Mouse (Mus musculus): Measurements from ENCODE around the gene Gm21987. TPM values are rescaled to one million over a fixed set of nuclear protein-coding genes. Genes with fewer than 3 reads are reported as not detected.

Gm21987 gene
- total and polyA plus RNA-seq, 3 experiments: 0.42 TPM; not detected in 2

DNA sequence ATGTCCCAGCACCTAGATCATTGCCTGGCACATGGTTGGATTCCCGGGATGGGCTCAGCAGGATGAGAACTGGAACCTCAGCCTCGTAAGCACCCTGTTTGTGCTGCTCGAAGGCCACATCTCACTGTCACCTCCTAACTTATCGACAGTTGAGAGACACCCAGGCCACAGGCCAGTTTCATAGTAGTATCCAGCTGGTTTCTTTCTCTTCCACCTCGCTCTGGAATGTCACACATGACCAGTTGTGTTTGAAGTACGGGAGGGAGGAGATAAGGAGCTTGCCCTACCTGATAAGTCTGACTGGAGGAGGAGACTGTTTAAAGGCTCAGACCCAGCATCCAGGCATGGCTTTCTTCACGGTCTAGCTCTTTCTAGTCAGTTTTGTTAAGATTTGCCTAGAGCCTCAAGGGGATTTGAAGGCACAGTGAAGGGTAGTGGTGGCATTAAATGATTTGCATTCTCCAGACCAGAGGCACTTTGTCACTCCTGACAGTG, 3.6 kb downstream of the Gm21987 start (continued):
- TF ChIP-seq IRF4 (IDR thresholded peaks at IDR 0.05; ENCODE audit: low read depth, low read length) (0 out of 2 replicates have a peak, but pooled peaks have one; percentile 19), RAD21 (IDR thresholded peaks at IDR 0.05; ENCODE audit: low read depth, low read length) (no peak; the same call in 1 of the 2 replicates), NRF1 (IDR thresholded peaks at IDR 0.05; ENCODE audit: low read depth, low read length) (0 out of 2 replicates have a peak, but pooled peaks have one; percentile 13), MYC (IDR thresholded peaks at IDR 0.05; ENCODE audit: low read depth, low read length) (peak; percentile 71; the same call in 1 of the 2 replicates), ZNF384 (IDR thresholded peaks at IDR 0.05; ENCODE audit: low read depth, low read length) (0 out of 2 replicates have a peak, but pooled peaks have one; percentile 9), TCF12 (IDR thresholded peaks at IDR 0.05; ENCODE audit: low read depth, low read length) (peak; percentile 31; the same call in 1 of the 2 replicates), MAFK (IDR thresholded peaks at IDR 0.05; ENCODE audit: insufficient replicate concordance, low read length) (0 out of 2 replicates have a peak, but pooled peaks have one; percentile 10)

DNA sequence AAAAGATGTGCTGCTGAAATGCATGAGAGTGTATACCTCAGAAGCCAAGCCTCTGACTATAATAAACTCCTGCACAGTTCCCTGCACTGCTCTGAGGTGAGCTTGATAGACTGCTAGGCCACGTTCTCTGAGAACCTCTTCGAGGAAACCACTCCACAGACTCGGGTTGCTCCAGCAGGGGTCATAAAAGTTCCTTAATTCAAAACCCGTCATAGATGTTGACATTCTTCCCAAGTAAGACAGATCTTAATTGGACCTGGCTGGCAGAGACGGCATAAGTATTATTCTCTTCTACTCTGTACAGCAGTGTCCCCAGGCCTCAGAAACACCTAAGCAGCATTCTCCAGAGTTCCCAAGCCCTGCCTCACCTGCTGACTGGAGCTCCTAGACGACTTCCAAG, 4.1 kb downstream of the Gm21987 start:
- dilution Hi-C loops (cut with MboI; ENCODE audit: extremely low pct_ligation_motif_present, extremely low pct_unique_long_range_greater_than_20kb, low sequenced_read_pairs): no loop called here
- H3K4me3 ChIP-seq (replicated peaks in 1 of 3; ENCODE audit: low read depth in 2 of 3, low read length in 2 of 3, poor library complexity in 1 of 3): peak overlapping the region in 1 of 3 experiments; percentile 23
- no peak for TF ChIP-seq SIN3A (IDR thresholded peaks at IDR 0.05; ENCODE audit: low read length)
- TF ChIP-seq GABPA (IDR thresholded peaks at IDR 0.05; ENCODE audit: insufficient replicate concordance, low read depth, low read length): no peak
- TF ChIP-seq JUND (conservative IDR thresholded peaks at IDR 0.05; ENCODE audit: low read depth, low read length): no peak
- no peak for TF ChIP-seq CHD2 (IDR thresholded peaks at IDR 0.05; ENCODE audit: low read length)
- TF ChIP-seq MYC (IDR thresholded peaks at IDR 0.05; ENCODE audit: low read depth, low read length): peak; percentile 4; the same call in 1 of the 2 replicates
- TF ChIP-seq RCOR1 (conservative IDR thresholded peaks at IDR 0.05; ENCODE audit: low read depth, low read length): no peak
- no peak for TF ChIP-seq JUN (IDR thresholded peaks at IDR 0.05; ENCODE audit: insufficient read depth, low read depth, low read length)
- no peak for TF ChIP-seq TCF12 (IDR thresholded peaks at IDR 0.05; ENCODE audit: low read depth, low read length)
- TF ChIP-seq ETS1 (conservative IDR thresholded peaks at IDR 0.05; ENCODE audit: low read depth, low read length): no peak
- no peak for TF ChIP-seq USF2 (conservative IDR thresholded peaks at IDR 0.05; ENCODE audit: low read depth, low read length)
- TF ChIP-seq PAX5 (IDR thresholded peaks at IDR 0.05; ENCODE audit: low read length): no peak
- TF ChIP-seq ELF1 (IDR thresholded peaks at IDR 0.05; ENCODE audit: low read depth, low read length): no peak
- no peak for TF ChIP-seq UBTF (IDR thresholded peaks at IDR 0.05; ENCODE audit: low read depth, low read length)
- peak; percentile 58 for TF ChIP-seq RAD21 (IDR thresholded peaks at IDR 0.05; ENCODE audit: low read depth, low read length)
- no peak for TF ChIP-seq ZC3H11A (IDR thresholded peaks at IDR 0.05; ENCODE audit: low read depth, low read length)
- TF ChIP-seq NRF1 (IDR thresholded peaks at IDR 0.05; ENCODE audit: low read depth, low read length): no peak
- TF ChIP-seq MAX (IDR thresholded peaks at IDR 0.05; ENCODE audit: low read length): no peak
- no peak for TF ChIP-seq ZMIZ1 (IDR thresholded peaks at IDR 0.05; ENCODE audit: low read depth, low read length)
- TF ChIP-seq USF1 (IDR thresholded peaks at IDR 0.05; ENCODE audit: low read depth, low read length): no peak
- 0 out of 2 replicates have a peak, but pooled peaks have one; percentile 15 for TF ChIP-seq POLR2A (IDR thresholded peaks at IDR 0.05; ENCODE audit: low read depth, low read length)
- TF ChIP-seq IRF4 (IDR thresholded peaks at IDR 0.05; ENCODE audit: low read depth, low read length): no peak
- peak; percentile 38 for TF ChIP-seq SMC3 (IDR thresholded peaks at IDR 0.05; ENCODE audit: low read depth, low read length)
- TF ChIP-seq MAFK (IDR thresholded peaks at IDR 0.05; ENCODE audit: insufficient replicate concordance, low read length): no peak
- TF ChIP-seq NELFE (IDR thresholded peaks at IDR 0.05; ENCODE audit: low read depth, low read length): no peak
- no peak; the same call in 1 of the 2 replicates for TF ChIP-seq CHD1 (IDR thresholded peaks at IDR 0.05; ENCODE audit: low read depth, low read length)
- TF ChIP-seq MXI1 (IDR thresholded peaks at IDR 0.05; ENCODE audit: low read depth, low read length): no peak
- no peak for TF ChIP-seq TBP (conservative IDR thresholded peaks at IDR 0.05; ENCODE audit: low read depth, low read length)
- no peak for TF ChIP-seq MEF2A (IDR thresholded peaks at IDR 0.05; ENCODE audit: borderline replicate concordance, low read depth, low read length)
- no peak for TF ChIP-seq E2F4 (IDR thresholded peaks at IDR 0.05; ENCODE audit: insufficient replicate concordance, low read depth, low read length)
- no peak for TF ChIP-seq HCFC1 (IDR thresholded peaks at IDR 0.05; ENCODE audit: low read depth, low read length)
- TF ChIP-seq KAT2A (IDR thresholded peaks at IDR 0.05; ENCODE audit: insufficient replicate concordance, low read length): no peak
- TF ChIP-seq CTCF (conservative IDR thresholded peaks at IDR 0.05 in 1 of 2, IDR thresholded peaks at IDR 0.05 in 1 of 2; ENCODE audit: low read depth in 2 of 2, low read length in 2 of 2): peak in 1 of 2 experiments; percentile 50; a peak in 2 of 4 replicates
- H3K27me3 ChIP-seq (replicated peaks): no peaks in the 10 kb centered on the region
- peaks cover 16 to 52% of the 10 kb centered on the region in 2 experiments for H3K4me1 ChIP-seq (ENCODE audit: control insufficient read depth in 1 of 2, insufficient read depth in 2 of 2)
- peak overlapping the region; percentile 1; the same call in 1 of the 2 replicates for H3K9ac ChIP-seq (ENCODE audit: insufficient read depth, low read depth)
- in situ Hi-C loops (cut with MboI; ENCODE audit: low pct_ligation_motif_present, low pct_unique_long_range_greater_than_20kb, low sequenced_read_pairs): no loop called here
- H3K27ac ChIP-seq (ENCODE audit: insufficient read depth, low read depth): peak overlapping the region; percentile 55
- peaks cover 37 to 60% of the 10 kb centered on the region in 2 experiments for H3K36me3 ChIP-seq (replicated peaks in 1 of 2; ENCODE audit: control insufficient read depth in 1 of 2, insufficient read depth in 1 of 2, low read length in 1 of 2)
- H3K4me2 ChIP-seq (ENCODE audit: insufficient read depth, low read depth, poor library complexity, severe bottlenecking): peak overlapping the region; percentile 39
- H3K9me3 ChIP-seq (replicated peaks; ENCODE audit: low read length): no peaks in the 10 kb centered on the region
- DNase-seq (ENCODE audit: extremely low read depth): no peak
- H3K79me2 ChIP-seq (replicated peaks; ENCODE audit: control insufficient read depth, extremely low read depth, insufficient read depth, poor library complexity, severe bottlenecking): peaks cover 64% of the 10 kb centered on the region

Data from CH12.LX (cell line).